Mouse (Mus musculus): ENCODE results near the gene Slc51b. TPM values are rescaled to one million over a fixed set of nuclear protein-coding genes. Genes with fewer than 3 reads are reported as not detected.

Slc51b gene
- polyA plus RNA-seq, 1 experiment from 2014 or later = not detected

DNA sequence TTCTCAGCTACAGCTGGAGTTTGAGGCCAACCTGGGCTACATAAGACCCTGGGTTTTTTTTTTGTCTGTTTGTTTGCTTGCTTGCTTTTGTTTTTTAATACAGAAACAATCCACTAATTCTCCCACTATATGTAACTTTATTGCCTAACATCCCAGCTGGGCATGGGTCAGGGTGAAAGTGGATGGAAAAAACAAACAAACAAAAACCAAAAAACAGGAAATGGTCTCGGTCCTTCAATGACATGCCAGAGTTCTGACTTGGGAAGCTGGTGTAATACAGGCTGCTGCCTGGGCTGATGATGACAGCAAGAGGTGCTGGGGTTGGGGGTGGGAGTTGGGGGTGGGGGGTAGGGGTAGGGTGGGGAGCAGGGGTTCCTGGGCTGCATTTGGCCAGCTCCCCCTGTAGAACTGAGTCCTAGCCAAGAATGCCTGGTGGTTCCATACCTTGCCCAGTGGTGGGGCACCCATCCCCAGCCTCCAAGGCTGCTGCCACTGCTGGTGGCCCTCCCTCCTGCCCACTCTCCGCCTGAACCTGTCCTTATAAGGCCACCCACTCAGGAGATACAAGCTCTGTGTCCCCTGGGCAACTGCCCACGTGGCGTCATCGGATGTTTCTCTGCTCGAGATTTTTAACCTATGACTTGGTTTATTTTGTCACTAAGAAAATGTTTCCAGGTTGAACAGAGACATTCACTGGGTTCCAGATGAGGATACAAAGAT is 40.6 kb downstream of the Slc51b start:
- no peaks in the 10 kb centered on the region for H3K9me3 ChIP-seq (replicated peaks)
- peaks cover 7% of the 10 kb centered on the region for H3K36me3 ChIP-seq
- H3K27me3 ChIP-seq (ENCODE audit: low read depth, poor library complexity, severe bottlenecking) = no peaks in the 10 kb centered on the region; the same call in 1 of the 2 replicates
- no peak overlapping the region for H3K27ac ChIP-seq
- H3K4me3 ChIP-seq = no peak overlapping the region
- WGBS = 79% methylated on average over 6 of the region's 6 CpGs
- no peak for DNase-seq (ENCODE audit: low spot score)
- peaks cover 16% of the 10 kb centered on the region for H3K4me1 ChIP-seq

DNA sequence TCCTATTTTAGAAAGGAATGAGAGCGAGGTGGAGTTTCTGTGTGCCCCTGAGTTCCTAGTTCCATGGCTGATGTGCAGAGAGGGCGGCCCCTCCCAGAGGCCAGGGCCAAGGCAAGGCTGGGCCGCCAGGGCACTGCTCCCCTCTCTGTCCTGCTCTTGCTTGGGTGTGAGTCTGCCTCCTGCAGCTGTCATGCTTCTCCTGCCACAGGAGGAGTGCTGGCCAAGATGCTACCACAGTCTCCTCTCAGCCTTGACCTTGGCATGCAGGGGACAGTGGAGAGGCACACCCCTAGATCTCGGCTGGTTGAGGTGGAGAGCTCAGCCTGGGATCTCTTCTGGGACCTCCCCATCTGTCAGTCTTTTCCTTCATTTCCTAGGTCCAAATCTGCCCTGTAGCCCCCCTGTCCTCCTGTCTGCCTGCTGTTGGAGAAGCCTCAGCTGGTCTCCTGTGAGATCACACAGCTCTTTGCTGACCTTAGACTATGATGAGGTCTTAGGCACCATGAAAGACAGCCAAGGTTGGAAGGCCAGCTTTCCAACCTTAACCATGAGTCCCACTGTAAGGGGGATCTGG is 41.7 kb downstream of the Slc51b start:
- Histone ChIP-seq H3K4me1 (peaks cover 10% of the 10 kb centered on the region), H3K27me3 (ENCODE audit: low read depth, poor library complexity, severe bottlenecking) (no peaks in the 10 kb centered on the region), H3K9me3 (replicated peaks) (no peaks in the 10 kb centered on the region), H3K27ac (no peak overlapping the region), H3K4me3 (no peak overlapping the region), H3K36me3 (peaks cover 13% of the 10 kb centered on the region)
- DNase-seq (ENCODE audit: low spot score) = no peak
- WGBS = 74% methylated on average over 4 of the region's 4 CpGs

DNA sequence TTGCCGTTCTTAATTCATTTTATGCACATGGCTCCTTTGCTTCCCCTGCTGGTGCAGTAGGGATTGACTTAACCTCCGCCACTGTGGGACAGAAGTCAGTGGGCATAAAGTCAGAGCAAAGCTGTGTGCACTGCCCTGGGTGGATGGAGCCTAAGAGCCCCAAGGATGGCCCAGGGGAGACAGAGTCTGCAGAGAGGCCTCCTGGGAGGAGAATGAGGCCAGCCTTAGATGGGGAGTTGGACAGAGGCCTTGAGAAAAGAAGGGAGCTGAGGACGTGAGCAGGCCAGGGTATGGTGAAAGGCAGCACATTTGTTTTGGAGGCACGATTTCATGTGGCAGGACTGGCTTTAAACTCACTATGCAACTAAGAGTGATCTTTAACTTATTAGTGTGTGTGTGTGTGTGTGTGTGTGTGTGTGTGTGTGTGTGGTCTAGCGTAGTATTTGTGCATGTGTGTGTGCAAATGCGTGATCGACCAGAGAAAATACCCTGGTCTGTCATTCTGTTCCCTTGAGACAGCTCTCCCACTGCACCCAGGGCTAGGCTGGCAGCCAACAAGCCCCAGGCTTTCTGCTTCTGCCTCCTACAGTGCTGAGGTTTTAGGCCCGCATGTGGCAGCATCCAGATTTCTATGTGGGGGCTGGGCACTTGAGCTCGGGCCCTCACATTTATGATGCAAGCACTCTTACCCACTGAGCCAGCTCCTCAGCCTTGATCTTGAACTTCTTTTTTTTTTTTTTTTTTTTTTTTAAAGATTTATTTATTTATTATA is 47.4 kb downstream of the Slc51b start:
- H3K27me3 ChIP-seq (ENCODE audit: low read depth, poor library complexity, severe bottlenecking) = no peaks in the 10 kb centered on the region
- no peak overlapping the region for H3K4me3 ChIP-seq
- H3K9me3 ChIP-seq (replicated peaks) = no peaks in the 10 kb centered on the region
- no peak for DNase-seq (ENCODE audit: low spot score)
- WGBS = 83% methylated on average over 9 of the region's 9 CpGs
- H3K36me3 ChIP-seq = peaks cover 29% of the 10 kb centered on the region
- H3K4me1 ChIP-seq = peaks cover 11% of the 10 kb centered on the region
- H3K27ac ChIP-seq = peak overlapping the region; percentile 56

DNA sequence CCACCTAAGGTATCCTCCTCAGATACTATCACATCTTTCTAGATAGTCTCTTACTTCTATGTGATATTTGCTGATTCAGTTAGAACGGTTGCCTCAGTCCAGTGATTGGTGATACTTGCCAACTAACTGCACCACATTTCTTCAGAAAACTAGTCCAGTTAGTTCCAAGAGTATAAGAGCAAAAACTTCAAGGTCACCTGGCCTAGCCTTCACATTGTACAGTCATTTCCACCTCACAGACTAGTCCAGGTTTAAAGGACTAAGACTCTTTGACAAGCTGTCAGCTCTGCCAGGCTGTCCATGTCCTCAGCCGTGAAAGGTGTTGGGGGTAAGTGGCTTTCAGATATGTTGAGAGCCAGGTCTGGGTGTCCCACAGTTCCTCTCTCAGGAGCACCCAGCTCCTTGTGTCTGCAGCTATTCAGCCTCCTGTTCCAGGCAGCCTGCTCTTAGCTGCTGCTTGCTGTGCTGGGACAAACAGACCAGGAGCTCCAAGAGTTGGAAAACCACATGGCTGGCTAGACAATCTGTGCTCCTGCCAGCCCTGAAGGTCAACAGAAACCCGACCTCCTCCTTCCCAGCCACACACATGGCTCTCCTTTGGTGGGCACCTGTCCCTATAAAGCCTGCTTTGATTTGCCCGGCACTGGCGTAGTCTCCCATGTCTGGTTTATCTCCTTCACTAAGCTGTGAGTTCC is 48.1 kb downstream of the Slc51b start:
- DNase-seq (ENCODE audit: low spot score) = no peak
- peaks cover 11% of the 10 kb centered on the region for H3K4me1 ChIP-seq
- H3K27ac ChIP-seq = peak overlapping the region; percentile 56
- 66% methylated on average over 5 of the region's 5 CpGs for WGBS
- H3K27me3 ChIP-seq (ENCODE audit: low read depth, poor library complexity, severe bottlenecking) = no peaks in the 10 kb centered on the region
- peaks cover 29% of the 10 kb centered on the region for H3K36me3 ChIP-seq
- no peak overlapping the region for H3K4me3 ChIP-seq
- no peaks in the 10 kb centered on the region for H3K9me3 ChIP-seq (replicated peaks)

DNA sequence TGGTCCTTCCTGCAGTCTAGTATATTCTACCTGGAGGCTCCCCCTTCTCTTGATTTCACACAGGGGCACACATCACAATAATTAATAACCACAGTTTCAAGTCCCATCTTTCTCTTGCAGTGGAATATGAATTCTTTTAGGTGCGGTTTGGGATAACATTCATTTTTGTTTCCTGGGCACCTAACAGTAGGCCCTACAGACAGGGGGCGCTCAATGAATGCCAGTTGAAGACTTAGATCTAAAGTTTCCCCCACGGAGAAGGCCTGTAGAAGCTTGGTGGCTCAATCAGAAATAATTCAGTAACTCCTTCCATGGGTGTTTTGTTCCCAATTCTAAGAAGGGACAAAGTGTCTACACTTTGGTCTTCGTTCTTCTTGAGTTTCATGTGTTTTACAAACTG is 50.3 kb downstream of the Slc51b start:
- H3K4me1 ChIP-seq = peaks cover 11% of the 10 kb centered on the region
- H3K9me3 ChIP-seq (replicated peaks) = no peaks in the 10 kb centered on the region
- peaks cover 28% of the 10 kb centered on the region for H3K36me3 ChIP-seq
- 71% methylated on average over 4 of the region's 4 CpGs for WGBS
- H3K27me3 ChIP-seq (ENCODE audit: low read depth, poor library complexity, severe bottlenecking) = no peaks in the 10 kb centered on the region
- DNase-seq (ENCODE audit: low spot score) = no peak
- H3K27ac ChIP-seq = no peak overlapping the region
- H3K4me3 ChIP-seq = no peak overlapping the region

DNA sequence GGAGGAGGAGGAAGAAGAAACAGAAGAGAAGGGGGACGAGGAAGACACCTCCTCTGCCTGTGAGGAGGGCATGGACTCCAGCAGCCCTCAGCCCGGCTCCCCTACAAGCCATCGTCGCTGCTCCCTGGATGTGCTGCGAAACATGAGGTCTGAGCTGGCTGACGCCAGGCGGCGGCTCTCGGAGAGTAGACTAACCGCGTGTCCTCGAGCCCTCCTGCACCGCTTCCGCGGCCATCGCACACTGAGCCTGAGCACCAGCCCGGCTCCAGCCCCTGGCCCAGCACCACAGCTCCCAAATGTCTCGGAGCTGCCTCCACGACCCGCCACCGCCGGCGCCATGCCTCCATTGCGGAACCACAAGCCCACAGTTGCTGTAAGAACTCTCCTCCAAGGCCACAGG is 51.0 kb downstream of the Slc51b start:
- WGBS = 69% methylated on average over 24 of the region's 24 CpGs
- H3K27ac ChIP-seq = no peak overlapping the region

DNA sequence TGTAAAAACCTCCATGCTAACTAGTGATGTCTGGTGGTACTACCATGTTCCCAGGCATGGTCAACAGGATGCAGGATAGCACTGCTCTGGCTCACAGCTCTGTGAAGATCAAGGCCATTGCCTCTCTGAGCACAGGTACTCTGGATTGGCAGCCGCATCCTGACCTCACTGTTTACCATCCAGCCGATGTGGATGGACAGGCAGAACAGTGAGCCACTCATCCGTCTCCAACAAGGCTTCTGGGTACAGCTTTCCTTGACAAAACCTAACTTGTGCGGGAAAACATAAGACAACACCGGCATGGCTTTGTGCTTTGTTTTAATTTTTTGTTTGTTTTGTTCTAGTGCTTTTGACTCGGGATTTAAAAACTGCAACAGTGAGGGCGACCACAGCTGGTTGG is 57.0 kb downstream of the Slc51b start:
- Histone ChIP-seq H3K36me3 (peaks cover 36% of the 10 kb centered on the region), H3K4me3 (no peak overlapping the region), H3K27me3 (ENCODE audit: low read depth, poor library complexity, severe bottlenecking) (no peaks in the 10 kb centered on the region), H3K27ac (no peak overlapping the region), H3K9me3 (replicated peaks) (no peaks in the 10 kb centered on the region), H3K4me1 (no peaks in the 10 kb centered on the region)
- DNase-seq (ENCODE audit: low spot score) = no peak
- WGBS = 91% methylated on average over 7 of the region's 7 CpGs

More for the DNA sequence above, 51.0 kb downstream of the Slc51b start:
- Histone ChIP-seq H3K9me3 (replicated peaks) (no peaks in the 10 kb centered on the region), H3K36me3 (peaks cover 21% of the 10 kb centered on the region), H3K4me3 (no peak overlapping the region), H3K27me3 (ENCODE audit: low read depth, poor library complexity, severe bottlenecking) (no peaks in the 10 kb centered on the region), H3K4me1 (peaks cover 8% of the 10 kb centered on the region)
- DNase-seq (ENCODE audit: low spot score) = no peak

DNA sequence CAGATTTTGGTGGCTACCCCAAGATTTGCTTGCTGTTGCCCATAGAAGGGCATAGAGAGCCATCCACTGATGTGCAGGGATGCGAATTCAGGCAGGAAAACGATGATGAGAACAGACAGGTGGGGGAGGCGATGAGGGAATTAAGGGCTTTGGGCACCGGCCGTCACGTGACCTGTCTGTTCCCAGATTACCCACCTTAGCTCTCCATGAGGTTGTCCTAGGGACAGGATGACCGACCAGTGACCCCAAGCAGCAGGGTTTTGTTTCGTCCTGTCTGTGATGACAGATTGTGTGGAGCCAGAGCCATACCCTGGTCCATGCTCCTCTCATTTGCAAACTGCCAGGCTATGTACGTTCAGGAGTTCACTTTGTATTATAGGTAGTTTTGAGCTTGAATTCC is 59.1 kb downstream of the Slc51b start:
- Histone ChIP-seq H3K4me3 (no peak overlapping the region), H3K27me3 (ENCODE audit: low read depth, poor library complexity, severe bottlenecking) (no peaks in the 10 kb centered on the region), H3K27ac (no peak overlapping the region), H3K36me3 (peaks cover 51% of the 10 kb centered on the region), H3K4me1 (no peaks in the 10 kb centered on the region), H3K9me3 (replicated peaks) (no peaks in the 10 kb centered on the region)
- 40% methylated on average over 9 of the region's 9 CpGs for WGBS
- no peak for DNase-seq (ENCODE audit: low spot score)

Other genes starting within 250 kb of the Slc51b start
- 8.7 and 9.0 TPM in 2 replicates for gene Parp16, start 227.6 kb downstream of the Slc51b start, polyA plus RNA-seq (2016; fragmentation: Nextera tagmentation; extraction: Ambion mirVana)
- gene Cilp, start 157.8 kb downstream of the Slc51b start, polyA plus RNA-seq (2016; fragmentation: Nextera tagmentation; extraction: Ambion mirVana) = 0.05 and 0.06 TPM in 2 replicates
- gene Clpx, start 128.7 kb downstream of the Slc51b start, polyA plus RNA-seq (2016; fragmentation: Nextera tagmentation; extraction: Ambion mirVana) = 45.5 and 52.7 TPM in 2 replicates
- gene Pdcd7, start 76.9 kb downstream of the Slc51b start, polyA plus RNA-seq (2016; fragmentation: Nextera tagmentation; extraction: Ambion mirVana) = 10.4 and 11.9 TPM in 2 replicates
- 0.30 and 0.38 TPM in 2 replicates for gene Ubap1l, start 61.9 kb downstream of the Slc51b start, polyA plus RNA-seq (2016; fragmentation: Nextera tagmentation; extraction: Ambion mirVana)
- 0.83 and 1.0 TPM in 2 replicates for gene Kbtbd13, start 31.3 kb downstream of the Slc51b start, polyA plus RNA-seq (2016; fragmentation: Nextera tagmentation; extraction: Ambion mirVana)
- 5.8 and 8.2 TPM in 2 replicates for gene Rasl12, start 24.4 kb downstream of the Slc51b start, polyA plus RNA-seq (2016; fragmentation: Nextera tagmentation; extraction: Ambion mirVana)
- 21.4 and 22.9 TPM in 2 replicates for gene Mtfmt, start 12.8 kb upstream of the Slc51b start, polyA plus RNA-seq (2016; fragmentation: Nextera tagmentation; extraction: Ambion mirVana)
- gene Spg21, start 38.0 kb upstream of the Slc51b start, polyA plus RNA-seq (2016; fragmentation: Nextera tagmentation; extraction: Ambion mirVana) = 84.1 and 91.0 TPM in 2 replicates
- gene Ankdd1a, start 97.2 kb upstream of the Slc51b start, polyA plus RNA-seq (2016; fragmentation: Nextera tagmentation; extraction: Ambion mirVana) = not detected in 2 replicates
- 10.0 and 13.0 TPM in 2 replicates for gene Plekho2, start 157.1 kb upstream of the Slc51b start, polyA plus RNA-seq (2016; fragmentation: Nextera tagmentation; extraction: Ambion mirVana)
- gene Pif1, start 164.2 kb upstream of the Slc51b start, polyA plus RNA-seq (2016; fragmentation: Nextera tagmentation; extraction: Ambion mirVana) = 24.5 and 26.7 TPM in 2 replicates
- 33.5 and 40.4 TPM in 2 replicates for gene Rbpms2, start 206.7 kb upstream of the Slc51b start, polyA plus RNA-seq (2016; fragmentation: Nextera tagmentation; extraction: Ambion mirVana)
- gene Oaz2, start 245.0 kb upstream of the Slc51b start, polyA plus RNA-seq (2016; fragmentation: Nextera tagmentation; extraction: Ambion mirVana) = 267 and 319 TPM in 2 replicates

All from limb, embryonic 10.5 days (tissue).